Mouse (Mus musculus): Measurements from ENCODE around the gene Tldc1. TPM values are rescaled to one million over a fixed set of nuclear protein-coding genes. Genes with fewer than 3 reads are reported as not detected.
A peak's percentile ranks its signal among the peaks of the same experiment; 100 is the strongest.

Gene Tldc1
- total RNA-seq, 2 experiments from 2014 or later, result 11.5 to 12.4 TPM

GRCm38 (mm10) chr8:119737093-119737900, 40.9 kb downstream of the Tldc1 start:
- ATAC-seq (replicated peaks; ENCODE audit: low FRiP score, low TSS enrichment, poor library complexity, severe bottlenecking), result no peak

- ATAC-seq (replicated peaks; ENCODE audit: low FRiP score, low TSS enrichment, poor library complexity, severe bottlenecking), result no peak
Measured at GRCm38 (mm10) chr8:119736348-119736917, 41.8 kb downstream of the Tldc1 start.

GRCm38 (mm10) chr8:119732072-119732471, 46.1 kb downstream of the Tldc1 start:
- ATAC-seq (replicated peaks; ENCODE audit: low FRiP score, low TSS enrichment, poor library complexity, severe bottlenecking), result no peak

DNA sequence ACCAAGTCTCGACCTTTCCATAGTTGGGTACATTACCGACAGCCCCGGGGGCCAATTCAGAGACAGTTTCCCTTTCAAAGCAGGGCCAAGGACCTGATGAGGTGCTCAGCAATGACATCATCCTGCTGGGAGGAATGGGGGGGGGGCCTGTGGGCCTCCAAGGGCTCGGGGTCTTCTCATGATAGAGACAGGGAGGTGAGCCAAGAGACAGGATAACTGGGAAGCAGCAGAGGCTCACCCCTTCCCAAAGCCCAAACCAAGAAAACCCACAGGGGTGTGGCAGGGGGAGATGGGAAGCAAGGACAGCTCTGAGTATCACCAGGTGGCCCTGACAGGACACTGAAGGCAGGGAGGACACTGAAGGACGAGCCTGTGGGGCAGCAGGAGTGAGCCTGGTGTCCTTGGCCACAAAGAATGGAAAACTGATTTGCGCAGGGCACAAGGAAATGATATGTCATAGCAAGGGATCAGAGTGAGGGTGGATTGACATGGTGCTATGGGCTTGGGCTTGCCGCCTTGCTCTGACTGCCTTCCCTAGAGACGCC, 49.8 kb downstream of the Tldc1 start:
- no peak for ATAC-seq (replicated peaks; ENCODE audit: low FRiP score, low TSS enrichment, poor library complexity, severe bottlenecking)

GRCm38 (mm10) chr8:119727093-119727492, 51.1 kb downstream of the Tldc1 start:
- ATAC-seq (replicated peaks; ENCODE audit: low FRiP score, low TSS enrichment, poor library complexity, severe bottlenecking), result peak; percentile 89

DNA sequence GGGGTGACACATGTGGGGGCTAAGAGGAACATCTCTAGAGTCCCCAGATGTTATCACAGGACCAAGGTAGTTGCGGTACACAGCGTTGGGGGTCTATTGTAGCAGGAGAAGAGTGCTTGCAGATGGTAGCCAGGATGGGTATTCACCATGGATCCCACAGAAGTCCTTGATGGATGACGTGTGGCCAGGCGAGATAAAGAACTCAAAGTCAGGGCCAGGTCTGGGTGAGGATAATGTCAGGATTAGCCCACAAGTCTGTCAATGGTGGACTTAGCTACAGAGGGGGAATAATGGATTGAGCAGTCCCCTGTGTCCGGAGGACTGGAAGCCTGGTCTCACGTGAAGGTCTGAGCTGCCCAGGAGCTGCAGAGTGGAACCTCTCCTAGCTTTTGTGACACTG, 53.6 kb downstream of the Tldc1 start:
- ATAC-seq (replicated peaks; ENCODE audit: low FRiP score, low TSS enrichment, poor library complexity, severe bottlenecking), result no peak

- ATAC-seq (replicated peaks; ENCODE audit: low FRiP score, low TSS enrichment, poor library complexity, severe bottlenecking), result no peak
Measured at GRCm38 (mm10) chr8:119723676-119724075, 54.5 kb downstream of the Tldc1 start.

GRCm38 (mm10) chr8:119722348-119722747, 55.9 kb downstream of the Tldc1 start:
- no peak for ATAC-seq (replicated peaks; ENCODE audit: low FRiP score, low TSS enrichment, poor library complexity, severe bottlenecking)

DNA sequence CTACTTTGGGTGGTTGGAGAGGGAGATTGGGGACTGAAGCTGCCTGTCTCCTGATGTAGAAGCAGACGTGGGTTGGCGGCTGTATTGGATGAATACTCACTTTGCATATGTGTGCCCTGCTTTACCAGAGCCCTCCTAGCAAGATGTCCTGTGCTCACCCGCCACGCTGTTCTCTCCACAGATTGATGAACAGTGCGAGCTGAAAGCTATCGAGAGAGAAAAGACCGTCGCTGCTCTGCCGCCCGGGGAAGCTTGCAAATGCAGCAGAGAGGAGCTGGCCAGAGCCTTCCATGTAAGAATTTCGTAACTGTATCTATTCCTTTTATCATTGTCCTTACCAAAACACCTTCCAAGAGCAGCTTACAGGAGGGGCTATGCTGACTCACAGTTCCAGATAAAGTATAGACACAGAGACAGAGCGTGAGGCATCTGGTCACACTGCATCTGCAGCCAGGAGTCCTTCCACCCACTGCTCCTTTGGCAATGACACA, 59.2 kb downstream of the Tldc1 start:
- no peak; the same call in 1 of the 2 replicates for ATAC-seq (replicated peaks; ENCODE audit: low FRiP score, low TSS enrichment, poor library complexity, severe bottlenecking)

- ATAC-seq (replicated peaks; ENCODE audit: low FRiP score, low TSS enrichment, poor library complexity, severe bottlenecking), result peak; percentile 62; the same call in 1 of the 2 replicates
Measured at GRCm38 (mm10) chr8:119717765-119718164, 60.5 kb downstream of the Tldc1 start.

- ATAC-seq (replicated peaks; ENCODE audit: low FRiP score, low TSS enrichment, poor library complexity, severe bottlenecking), result no peak
Measured at GRCm38 (mm10) chr8:119716730-119717299, 61.4 kb downstream of the Tldc1 start.

DNA sequence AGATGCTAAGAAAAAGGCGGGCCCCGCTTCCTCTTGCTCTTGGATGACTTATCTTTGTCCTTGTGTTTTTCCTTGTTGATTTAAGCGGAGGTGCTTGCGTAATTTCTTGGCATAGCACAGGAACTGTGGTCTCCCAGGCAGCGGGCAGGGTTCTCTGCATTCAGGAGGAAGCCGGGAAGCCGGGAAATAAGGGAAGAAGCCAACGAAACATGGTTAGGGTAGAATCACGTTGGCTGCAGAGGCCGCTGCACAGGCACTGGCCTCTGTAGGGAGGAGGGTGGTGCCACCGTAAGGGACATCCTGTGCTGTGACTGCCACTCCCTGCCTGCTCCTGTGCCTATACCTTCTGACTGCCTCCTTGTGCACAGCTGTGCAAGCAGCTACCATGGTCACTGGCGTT, 63.0 kb downstream of the Tldc1 start:
- no peak for ATAC-seq (replicated peaks; ENCODE audit: low FRiP score, low TSS enrichment, poor library complexity, severe bottlenecking)

GRCm38 (mm10) chr8:119713421-119713820, 64.8 kb downstream of the Tldc1 start:
- ATAC-seq (replicated peaks; ENCODE audit: low FRiP score, low TSS enrichment, poor library complexity, severe bottlenecking), result no peak

GRCm38 (mm10) chr8:119712226-119712625, 66.0 kb downstream of the Tldc1 start:
- ATAC-seq (replicated peaks; ENCODE audit: low FRiP score, low TSS enrichment, poor library complexity, severe bottlenecking), result no peak

Other genes with a start within 250 kb of the Tldc1 start
- 58.2 and 97.1 TPM in 2 replicates for gene Mbtps1, start 219.7 kb downstream of the Tldc1 start, total RNA-seq (2014; fragmentation: Nextera tagmentation)
- gene Mbtps1, start 219.7 kb downstream of the Tldc1 start, total RNA-seq (2017), result 35.4 and 36.7 TPM in 2 replicates
- gene Hsdl1, start 203.2 kb downstream of the Tldc1 start, total RNA-seq (2014; fragmentation: Nextera tagmentation), result 22.6 and 32.0 TPM in 2 replicates
- 36.1 and 52.6 TPM in 2 replicates for gene Hsdl1, start 203.2 kb downstream of the Tldc1 start, total RNA-seq (2017)
- gene Dnaaf1, start 203.2 kb downstream of the Tldc1 start, total RNA-seq (2014; fragmentation: Nextera tagmentation), result 0.24 TPM in 1 of 2 replicates, not detected in the other
- 0.38 TPM in 1 of 2 replicates, not detected in the other for gene Dnaaf1, start 203.2 kb downstream of the Tldc1 start, total RNA-seq (2017)
- gene Taf1c, start 173.2 kb downstream of the Tldc1 start, total RNA-seq (2014; fragmentation: Nextera tagmentation), result 23.5 and 24.6 TPM in 2 replicates
- 18.5 and 21.8 TPM in 2 replicates for gene Taf1c, start 173.2 kb downstream of the Tldc1 start, total RNA-seq (2017)
- gene Adad2, start 165.7 kb downstream of the Tldc1 start, total RNA-seq (2014; fragmentation: Nextera tagmentation), result not detected in 2 replicates
- gene Adad2, start 165.7 kb downstream of the Tldc1 start, total RNA-seq (2017), result not detected in 2 replicates
- not detected in 2 replicates for gene Kcng4, start 142.7 kb downstream of the Tldc1 start, total RNA-seq (2014; fragmentation: Nextera tagmentation)
- gene Kcng4, start 142.7 kb downstream of the Tldc1 start, total RNA-seq (2017), result not detected in 2 replicates
- not detected in 2 replicates for gene Wfdc1, start 112.1 kb downstream of the Tldc1 start, total RNA-seq (2014; fragmentation: Nextera tagmentation)
- not detected in 2 replicates for gene Wfdc1, start 112.1 kb downstream of the Tldc1 start, total RNA-seq (2017)
- not detected in 2 replicates for gene Atp2c2, start 78.4 kb downstream of the Tldc1 start, total RNA-seq (2014; fragmentation: Nextera tagmentation)
- 0.56 TPM in 1 of 2 replicates, not detected in the other for gene Atp2c2, start 78.4 kb downstream of the Tldc1 start, total RNA-seq (2017)
- 24.4 and 63.9 TPM in 2 replicates for gene Cotl1, start 62.1 kb upstream of the Tldc1 start, total RNA-seq (2014; fragmentation: Nextera tagmentation)
- 30.4 and 44.2 TPM in 2 replicates for gene Cotl1, start 62.1 kb upstream of the Tldc1 start, total RNA-seq (2017)
- gene Klhl36, start 83.8 kb upstream of the Tldc1 start, total RNA-seq (2014; fragmentation: Nextera tagmentation), result 2.2 and 4.4 TPM in 2 replicates
- gene Klhl36, start 83.8 kb upstream of the Tldc1 start, total RNA-seq (2017), result 3.2 and 5.6 TPM in 2 replicates
- 211 and 258 TPM in 2 replicates for gene Usp10, start 131.9 kb upstream of the Tldc1 start, total RNA-seq (2014; fragmentation: Nextera tagmentation)
- 78.8 and 80.2 TPM in 2 replicates for gene Usp10, start 131.9 kb upstream of the Tldc1 start, total RNA-seq (2017)
- gene Gm20388, start 132.4 kb upstream of the Tldc1 start, total RNA-seq (2014; fragmentation: Nextera tagmentation), result 7.3 and 11.4 TPM in 2 replicates
- 17.9 and 18.1 TPM in 2 replicates for gene Gm20388, start 132.4 kb upstream of the Tldc1 start, total RNA-seq (2017)
- 0.47 TPM in 1 of 2 replicates, not detected in the other for gene Crispld2, start 214.0 kb upstream of the Tldc1 start, total RNA-seq (2014; fragmentation: Nextera tagmentation)
- gene Crispld2, start 214.0 kb upstream of the Tldc1 start, total RNA-seq (2017), result not detected in 2 replicates

All from megakaryocyte-erythroid progenitor cell, adult 5-6 weeks (primary cell).